In the genomic region with DNA sequence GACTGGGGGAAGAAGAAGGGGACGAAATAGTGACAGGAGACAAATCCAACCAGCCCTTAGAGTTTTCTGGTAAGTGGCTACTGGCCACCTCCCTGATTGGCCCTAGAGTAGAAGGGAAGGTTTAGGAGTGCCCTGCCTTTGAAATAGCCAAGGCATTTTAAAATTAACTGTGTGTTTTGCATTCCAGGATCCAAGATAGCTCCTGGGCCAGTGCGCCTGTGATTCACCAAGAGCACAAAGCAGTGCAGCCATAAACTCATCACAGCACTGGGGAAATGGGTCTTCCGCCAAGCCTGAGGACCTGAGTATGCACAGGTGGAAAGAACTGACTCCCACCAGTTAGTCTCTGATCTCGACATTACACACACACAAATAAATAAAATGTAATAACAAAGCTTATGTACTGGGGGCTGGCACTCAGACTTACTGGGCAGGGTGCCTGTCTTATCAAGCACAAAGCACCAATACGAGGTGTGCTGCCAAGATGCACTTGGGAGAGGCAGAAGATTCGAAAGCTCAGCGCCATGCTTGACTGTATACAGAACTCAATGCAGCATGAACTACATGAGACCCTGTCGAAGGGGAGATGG, we compare ENCODE assay signal across 19 mouse cellular contexts. TPM values are rescaled to one million over a fixed set of nuclear protein-coding genes. Genes with fewer than 3 reads are reported as not detected.
DNase-seq lines count a peak whose midpoint lies in the region; ATAC-seq and TF ChIP-seq lines count a peak whose summit lies in the region.
"Had no signal": no experiment of that assay in that cellular context is flagged by ENCODE, and none has a peak within 500 bp of the region (broad histone marks: within the 10 kb centered on the region; RNA-seq: fewer than 3 reads in every experiment).

No protein-coding gene starts in this region.

- H3K27me3 ChIP-seq in heart, postnatal 0 days (ENCODE audit: control insufficient read depth, insufficient read depth, low read length), result no peaks in the 10 kb centered on the region
- H3K27me3 ChIP-seq: forebrain, embryonic 13.5 days; hindbrain, embryonic 12.5 days; intestine, embryonic 15.5 days; limb, embryonic 13.5 days; midbrain, embryonic 15.5 days; Patski had no signal

- peaks cover 18% of the 10 kb centered on the region for H3K4me1 ChIP-seq in heart, postnatal 0 days (ENCODE audit: control insufficient read depth, insufficient read depth)
- H3K4me1 ChIP-seq: forebrain, embryonic 13.5 days; hindbrain, embryonic 12.5 days; intestine, embryonic 15.5 days; limb, embryonic 13.5 days; midbrain, embryonic 15.5 days had no signal

- WGBS in heart, postnatal 0 days, result 38% methylated on average over 8 of the region's 8 CpGs

- no peaks in the 10 kb centered on the region for H3K9me3 ChIP-seq in heart, postnatal 0 days (replicated peaks; ENCODE audit: control insufficient read depth, low read length)
- H3K9me3 ChIP-seq: forebrain, embryonic 13.5 days; hindbrain, embryonic 12.5 days; intestine, embryonic 15.5 days; limb, embryonic 13.5 days; midbrain, embryonic 15.5 days had no signal

- H3K9ac ChIP-seq in heart, postnatal 0 days (replicated peaks; ENCODE audit: low read depth, low read length), result no peak overlapping the region
- H3K9ac ChIP-seq: forebrain, embryonic 13.5 days; hindbrain, embryonic 12.5 days; intestine, embryonic 15.5 days; limb, embryonic 13.5 days; liver, embryonic 14.5 days; midbrain, embryonic 15.5 days had no signal

- 0 out of 2 replicates have a peak overlapping the region, but pooled peaks have one; percentile 28 for H3K27ac ChIP-seq in layer of hippocampus, adult 2 months
- peak overlapping the region; percentile 77 for H3K27ac ChIP-seq in heart, postnatal 0 days (ENCODE audit: low read depth)
- H3K27ac ChIP-seq: forebrain, embryonic 13.5 days; hindbrain, embryonic 12.5 days; intestine, embryonic 15.5 days; kidney, postnatal 0 days; limb, embryonic 13.5 days; liver, embryonic 14.5 days; midbrain, embryonic 15.5 days had no signal

- H3K36me3 ChIP-seq in heart, postnatal 0 days (replicated peaks; ENCODE audit: control insufficient read depth, insufficient read depth, low read length), result peaks cover 36% of the 10 kb centered on the region

- TF ChIP-seq EP300 in heart, postnatal 0 days (IDR thresholded peaks at IDR 0.05; ENCODE audit: low read depth), result no peak

- H3K4me3 ChIP-seq in layer of hippocampus, adult 2 months, result no peak overlapping the region
- H3K4me3 ChIP-seq in heart, postnatal 0 days (ENCODE audit: low read depth, low read length), result no peak overlapping the region
- H3K4me3 ChIP-seq: forebrain, embryonic 13.5 days; hindbrain, embryonic 12.5 days; intestine, embryonic 15.5 days; limb, embryonic 13.5 days; midbrain, embryonic 15.5 days had no signal

- H3K4me2 ChIP-seq in heart, postnatal 0 days (ENCODE audit: low read depth, low read length), result peak overlapping the region; percentile 25; the same call in 1 of the 2 replicates
- H3K4me2 ChIP-seq: forebrain, embryonic 13.5 days; hindbrain, embryonic 12.5 days; intestine, embryonic 15.5 days; limb, embryonic 13.5 days; midbrain, embryonic 15.5 days had no signal

- peak in 1 of 2 experiments; percentile 10 for DNase-seq in layer of hippocampus, adult 2 months (ENCODE audit: low spot score in 2 of 2)
- no peak for DNase-seq in layer of hippocampus, postnatal 10 days (ENCODE audit: low spot score in 2 of 2)
- DNase-seq in testis, postnatal 14 days (ENCODE audit: low spot score), result peak; percentile 35
- no peak for DNase-seq in testis, postnatal 10 days (ENCODE audit: low spot score)
- DNase-seq in heart, postnatal 0 days (ENCODE audit: low spot score), result peak; percentile 49
- DNase-seq in right cerebral cortex, postnatal 25 days, result peak; percentile 36
- no peak for DNase-seq in thymus, adult 18-20 months
- DNase-seq in kidney, adult 9 months, result no peak
- DNase-seq: adrenal gland, postnatal 25 days; gastrocnemius, postnatal 36 days had no signal

- TF ChIP-seq CTCF in layer of hippocampus, adult 2 months (conservative IDR thresholded peaks at IDR 0.05), result no peak
- no peak for TF ChIP-seq CTCF in heart, postnatal 0 days (IDR thresholded peaks at IDR 0.05; ENCODE audit: low read depth)

- ATAC-seq in heart, postnatal 0 days (ENCODE audit: insufficient read depth, low read depth), result peak; percentile 79
- ATAC-seq: activated CD4-positive, CD25-positive, alpha-beta regulatory T cell, adult 4 months; forebrain, embryonic 13.5 days; intestine, embryonic 15.5 days; midbrain, embryonic 15.5 days; Patski had no signal

RNA-seq across cellular contexts. Expression of a gene that starts 15.9 kb away (rescaled TPM):
- total RNA-seq in layer of hippocampus, adult 2 months (2021), result 10 to 100 TPM; 54.2 to 56.2 TPM
- total RNA-seq in layer of hippocampus, postnatal 10 days (2021), result 10 to 100 TPM; 75.7 to 79.5 TPM
- total RNA-seq in heart, postnatal 0 days (2014; rRNA removed; ENCODE audit: low replicate concordance), result 79.2 and 118 TPM in 2 replicates
- polyA plus RNA-seq in heart, postnatal 0 days (2015; fragmentation: Nextera tagmentation; extraction: Ambion mirVana), result 104 and 110 TPM in 2 replicates

RNA-seq across cellular contexts. Expression of a gene that starts 26.8 kb away (rescaled TPM):
- total RNA-seq in layer of hippocampus, adult 2 months (2021), result 10 to 100 TPM; 10.7 to 13.7 TPM
- total RNA-seq in layer of hippocampus, postnatal 10 days (2021), result 10 to 100 TPM in 1 of 2 experiments, 1 to 10 TPM in 1; 9.9 to 12.7 TPM
- total RNA-seq in heart, postnatal 0 days (2014; rRNA removed; ENCODE audit: low replicate concordance), result 5.5 and 17.6 TPM in 2 replicates
- 4.2 and 4.4 TPM in 2 replicates for polyA plus RNA-seq in heart, postnatal 0 days (2015; fragmentation: Nextera tagmentation; extraction: Ambion mirVana)

RNA-seq across cellular contexts. Expression of a gene that starts 30.6 kb away (rescaled TPM):
- total RNA-seq in layer of hippocampus, adult 2 months (2021), result 10 to 100 TPM; 31.2 to 33.3 TPM
- total RNA-seq in layer of hippocampus, postnatal 10 days (2021), result 10 to 100 TPM; 28.4 to 33.4 TPM
- 22.4 and 23.2 TPM in 2 replicates for total RNA-seq in heart, postnatal 0 days (2014; rRNA removed; ENCODE audit: low replicate concordance)
- 11.4 and 12.4 TPM in 2 replicates for polyA plus RNA-seq in heart, postnatal 0 days (2015; fragmentation: Nextera tagmentation; extraction: Ambion mirVana)

Comparison
In these comparisons a context has a peak if more than half of its experiments do, and no peak if none do; other contexts are left out.
1. DNase-seq: peak in testis, postnatal 14 days (single experiment), heart, postnatal 0 days (single experiment) and right cerebral cortex, postnatal 25 days (single experiment); none in layer of hippocampus, postnatal 10 days (0 of 2), testis, postnatal 10 days (single experiment), thymus, adult 18-20 months (0 of 2) and kidney, adult 9 months (single experiment).